Mouse (Mus musculus) MEL (cell line): ENCODE results near the gene Lnpk. TPM values are rescaled to one million over a fixed set of nuclear protein-coding genes. Genes with fewer than 3 reads are reported as not detected.

Experiments
- DNase-seq: peaks from one replicate; pipeline ENCODE4 v3.0.0; 2011; ENCODE audit warnings: low read depth, low spot score
- H3K27ac ChIP-seq: 2 replicates; pipeline ENCODE4 v1.5.1; 2012; ENCODE audit warnings: low read depth, mild to moderate bottlenecking, control low read depth, low read length, moderate library complexity; ENCODE audit not compliant: control insufficient read depth
- H3K27me3 ChIP-seq, 2 experiments: fragments of 150-350 bp in 1 of 2; sonication (generic) in 1 of 2; 2 replicates each; pipeline ENCODE4 v1.6.1; 2012; ENCODE audit warnings: low read length in 2 of 2, mild to moderate bottlenecking in 2 of 2, improper control_type of control experiment in 1 of 2, moderate library complexity in 1 of 2; ENCODE audit not compliant: insufficient read depth in 2 of 2, control insufficient read depth in 1 of 2
- H3K36me3 ChIP-seq, 2 experiments: 2 replicates each; pipeline ENCODE4 v1.6.1; 2012 to 2014; ENCODE audit warnings: low read length in 2 of 2, improper control_type of control experiment in 1 of 2, inconsistent platforms in 1 of 2, mild to moderate bottlenecking in 1 of 2; ENCODE audit not compliant: insufficient read depth in 2 of 2, control insufficient read depth in 1 of 2
- H3K4me1 ChIP-seq, 2 experiments: fragments of 150-350 bp in 1 of 2; sonication (generic) in 1 of 2; 2 replicates each; pipeline ENCODE4 v1.6.1; 2012; ENCODE audit warnings: low read length in 2 of 2, improper control_type of control experiment in 1 of 2, mild to moderate bottlenecking in 1 of 2; ENCODE audit not compliant: insufficient read depth in 2 of 2, control insufficient read depth in 1 of 2
- H3K4me3 ChIP-seq, 2 experiments: fragments of 150-350 bp in 1 of 2; sonication (generic) in 1 of 2; 2 replicates each; pipeline ENCODE4 v1.5.1; 2012; ENCODE audit warnings: low read depth in 2 of 2, low read length in 2 of 2, mild to moderate bottlenecking in 2 of 2, moderate library complexity in 2 of 2, control low read depth in 1 of 2, improper control_type of control experiment in 1 of 2; ENCODE audit not compliant: control insufficient read depth in 1 of 2, insufficient read depth in 1 of 2
- H3K79me2 ChIP-seq: 2 replicates; pipeline ENCODE4 v1.6.1; 2012; ENCODE audit warnings: mild to moderate bottlenecking, low read length, moderate library complexity; ENCODE audit not compliant: control insufficient read depth, poor library complexity, insufficient read depth
- H3K9ac ChIP-seq: 2 replicates; pipeline ENCODE4 v1.6.1; 2012; ENCODE audit warnings: low read depth, mild to moderate bottlenecking, control low read depth, low read length, moderate library complexity; ENCODE audit not compliant: control insufficient read depth, poor library complexity, severe bottlenecking
- H3K9me3 ChIP-seq: fragments of 150-350 bp; sonication (generic); replicated peaks from 2 replicates; pipeline ENCODE4 v1.6.1; 2012; ENCODE audit warnings: mild to moderate bottlenecking, low read length, improper control_type of control experiment, moderate library complexity; ENCODE audit not compliant: insufficient read depth
- BHLHE40 ChIP-seq: IDR thresholded peaks from 2 replicates; pipeline ENCODE4 v1.6.1; 2012; ENCODE audit warnings: low read depth, mild to moderate bottlenecking, inconsistent platforms, low read length, improper control_type of control experiment, borderline replicate concordance
- CTCF ChIP-seq, 3 experiments: IDR thresholded peaks in 2 of 3; conservative IDR thresholded peaks in 1 of 3; 2 replicates each; pipeline ENCODE4 v1.5.1; 2011 to 2012; ENCODE audit warnings: low read length in 3 of 3, low read depth in 2 of 3, mild to moderate bottlenecking in 2 of 3, improper control_type of control experiment in 1 of 3, inconsistent platforms in 1 of 3, mixed read lengths in 1 of 3, moderate library complexity in 1 of 3; ENCODE audit not compliant: control insufficient read depth in 1 of 3, insufficient read depth in 1 of 3, poor library complexity in 1 of 3, severe bottlenecking in 1 of 3
- E2F4 ChIP-seq: IDR thresholded peaks from 2 replicates; pipeline ENCODE4 v1.6.1; 2011; ENCODE audit warnings: low read depth, low read length, improper control_type of control experiment, borderline replicate concordance
- ELF1 ChIP-seq: IDR thresholded peaks from 2 replicates; pipeline ENCODE4 v1.6.1; 2014; ENCODE audit warnings: low read depth, mild to moderate bottlenecking, inconsistent platforms, low read length, improper control_type of control experiment, moderate library complexity
- EP300 ChIP-seq, 2 experiments: IDR thresholded peaks; 2 replicates each; pipeline ENCODE4 v1.6.1; 2011; ENCODE audit warnings: improper control_type of control experiment in 2 of 2, low read length in 2 of 2, low read depth in 1 of 2, mild to moderate bottlenecking in 1 of 2
- GABPA ChIP-seq: IDR thresholded peaks from 2 replicates; pipeline ENCODE4 v1.6.1; 2012; ENCODE audit warnings: low read depth, mild to moderate bottlenecking, inconsistent platforms, low read length, improper control_type of control experiment, moderate library complexity
- GATA1 ChIP-seq: IDR thresholded peaks from 2 replicates; pipeline ENCODE4 v1.6.1; 2011; ENCODE audit warnings: low read depth, low read length, improper control_type of control experiment
- HCFC1 ChIP-seq: IDR thresholded peaks from 2 replicates; pipeline ENCODE4 v1.6.1; 2012; ENCODE audit warnings: low read depth, mild to moderate bottlenecking, inconsistent platforms, low read length, improper control_type of control experiment, moderate library complexity
- KAT2A ChIP-seq: conservative IDR thresholded peaks from 2 replicates; pipeline ENCODE4 v1.6.1; 2012; ENCODE audit warnings: low read depth, low read length, improper control_type of control experiment, inconsistent platforms
- MAFK ChIP-seq: IDR thresholded peaks from 2 replicates; pipeline ENCODE4 v1.6.1; 2011; ENCODE audit warnings: low read depth, mild to moderate bottlenecking, low read length, improper control_type of control experiment, borderline replicate concordance
- MAX ChIP-seq: IDR thresholded peaks from 2 replicates; pipeline ENCODE4 v1.6.1; 2011; ENCODE audit warnings: low read length, improper control_type of control experiment
- MAZ ChIP-seq: IDR thresholded peaks from 2 replicates; pipeline ENCODE4 v1.6.1; 2012; ENCODE audit warnings: low read depth, mild to moderate bottlenecking, inconsistent platforms, low read length, improper control_type of control experiment
- MXI1 ChIP-seq: IDR thresholded peaks from 2 replicates; pipeline ENCODE4 v1.6.1; 2011; ENCODE audit warnings: mild to moderate bottlenecking, low read depth, low read length, improper control_type of control experiment
- MYB ChIP-seq: IDR thresholded peaks from 2 replicates; pipeline ENCODE4 v1.6.1; 2011; ENCODE audit warnings: mild to moderate bottlenecking, low read depth, low read length, improper control_type of control experiment
- MYC ChIP-seq: IDR thresholded peaks from 2 replicates; pipeline ENCODE4 v1.6.1; 2011; ENCODE audit warnings: low read depth, mild to moderate bottlenecking, low read length, improper control_type of control experiment, moderate library complexity
- NELFE ChIP-seq: IDR thresholded peaks from 2 replicates; pipeline ENCODE4 v1.6.1; 2011; ENCODE audit warnings: low read depth, low read length, improper control_type of control experiment
- POLR2A ChIP-seq, 2 experiments: IDR thresholded peaks; 2 replicates each; pipeline ENCODE4 v1.6.1; 2011 to 2012; ENCODE audit warnings: low read length in 2 of 2, mild to moderate bottlenecking in 2 of 2, control low read depth in 1 of 2, improper control_type of control experiment in 1 of 2, low read depth in 1 of 2, moderate library complexity in 1 of 2; ENCODE audit not compliant: control insufficient read depth in 1 of 2, insufficient read depth in 1 of 2, poor library complexity in 1 of 2
- POLR2AphosphoS2 ChIP-seq: IDR thresholded peaks from 2 replicates; pipeline ENCODE4 v1.6.1; 2011; ENCODE audit warnings: low read length, improper control_type of control experiment
- POLR2AphosphoS5 ChIP-seq: IDR thresholded peaks from 2 replicates; pipeline ENCODE4 v1.6.1; 2012; ENCODE audit warnings: low read depth, borderline replicate concordance, mild to moderate bottlenecking, inconsistent platforms, low read length, moderate library complexity, mixed read lengths
- RCOR1 ChIP-seq: IDR thresholded peaks from 2 replicates; pipeline ENCODE4 v1.6.1; 2012; ENCODE audit warnings: low read depth, mild to moderate bottlenecking, inconsistent platforms, low read length, improper control_type of control experiment
- SIN3A ChIP-seq: IDR thresholded peaks from 2 replicates; pipeline ENCODE4 v1.6.1; 2012; ENCODE audit warnings: low read length, improper control_type of control experiment, inconsistent platforms
- SMC3 ChIP-seq: IDR thresholded peaks from 2 replicates; pipeline ENCODE4 v1.6.1; 2011; ENCODE audit warnings: low read depth, low read length, improper control_type of control experiment
- TAL1 ChIP-seq: IDR thresholded peaks from 2 replicates; pipeline ENCODE4 v1.6.1; 2012; ENCODE audit warnings: mild to moderate bottlenecking, inconsistent platforms, low read length, moderate library complexity, mixed read lengths
- TBP ChIP-seq: IDR thresholded peaks from 2 replicates; pipeline ENCODE4 v1.8.0; 2011; ENCODE audit warnings: low read depth, low read length, improper control_type of control experiment
- TCF12 ChIP-seq: IDR thresholded peaks from 2 replicates; pipeline ENCODE4 v1.6.1; 2014; ENCODE audit warnings: low read depth, mild to moderate bottlenecking, inconsistent platforms, low read length, improper control_type of control experiment, moderate library complexity
- UBTF ChIP-seq: IDR thresholded peaks from 2 replicates; pipeline ENCODE4 v1.6.1; 2012; ENCODE audit warnings: low read depth, mild to moderate bottlenecking, inconsistent platforms, low read length, improper control_type of control experiment, moderate library complexity, borderline replicate concordance; ENCODE audit not compliant: insufficient read depth
- USF2 ChIP-seq, 2 experiments: IDR thresholded peaks; 2 replicates each; pipeline ENCODE4 v1.6.1; 2011 to 2012; ENCODE audit warnings: improper control_type of control experiment in 2 of 2, low read length in 2 of 2, borderline replicate concordance in 1 of 2, inconsistent platforms in 1 of 2, low read depth in 1 of 2, mild to moderate bottlenecking in 1 of 2; ENCODE audit not compliant: insufficient read depth in 1 of 2
- ZC3H11A ChIP-seq: IDR thresholded peaks from 2 replicates; pipeline ENCODE4 v1.6.1; 2012; ENCODE audit warnings: low read depth, mild to moderate bottlenecking, inconsistent platforms, low read length, improper control_type of control experiment
- ZKSCAN1 ChIP-seq: IDR thresholded peaks from 2 replicates; pipeline ENCODE4 v1.6.1; 2012; ENCODE audit warnings: low read depth, mild to moderate bottlenecking, inconsistent platforms, low read length, improper control_type of control experiment, moderate library complexity
- ZMIZ1 ChIP-seq: IDR thresholded peaks from 2 replicates; pipeline ENCODE4 v1.6.1; 2012; ENCODE audit warnings: low read depth, mild to moderate bottlenecking, inconsistent platforms, low read length, improper control_type of control experiment, moderate library complexity
- ZNF384 ChIP-seq: IDR thresholded peaks from 2 replicates; pipeline ENCODE4 v1.6.1; 2012; ENCODE audit warnings: low read depth, mild to moderate bottlenecking, inconsistent platforms, low read length, improper control_type of control experiment
- polyA plus RNA-seq, 2 experiments: library from polyadenylated mRNA; stranded (reverse) in 1 of 2; unstranded in 1 of 2; fragments of >175 nt in 1 of 2; fragments of >200 nt in 1 of 2; gene quantifications; 2 replicates each; pipeline versions ENCODE4 v1.2.1 to v1.2.4; 2012; ENCODE audit warnings: low replicate concordance in 2 of 2, low read depth in 1 of 2; ENCODE audit not compliant: insufficient read length in 2 of 2, insufficient read depth in 1 of 2, missing spikeins in 1 of 2
- total RNA-seq: library from RNA; depleted of rRNA; stranded (reverse); fragments of 300-350 nt; gene quantifications from 2 replicates; pipeline ENCODE4 v1.2.3, GENCODE M21; 2012

The Lnpk gene
- total and polyA plus RNA-seq, 3 experiments = 35.5 to 36.1 TPM; not detected in 1

DNA sequence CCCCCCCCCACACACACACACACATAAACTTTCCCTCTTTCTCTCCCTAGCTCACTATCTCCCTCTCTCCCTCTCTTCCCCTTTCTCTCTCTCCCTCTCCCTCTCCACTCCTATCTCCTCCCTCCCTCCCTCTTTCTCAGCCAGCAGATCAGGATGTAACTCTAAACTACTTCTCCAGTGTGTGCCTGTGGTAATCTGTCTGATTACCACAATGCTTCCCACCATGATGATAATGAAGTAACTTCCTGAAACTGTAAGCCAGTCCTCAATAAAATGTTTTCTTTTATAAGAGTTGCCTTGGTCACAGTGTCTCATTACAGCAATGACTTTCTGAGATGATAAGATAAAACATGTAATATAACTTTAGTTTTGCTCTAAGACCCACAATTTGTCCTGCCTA is 30.1 kb upstream of the Lnpk start (continued):
- TF ChIP-seq TAL1 (peak; percentile 81), CTCF (IDR thresholded peaks at IDR 0.05 in 2 of 3, conservative IDR thresholded peaks at IDR 0.05 in 1 of 3; ENCODE audit: control insufficient read depth in 1 of 3, insufficient read depth in 1 of 3, low read depth in 2 of 3, low read length in 3 of 3, poor library complexity in 1 of 3, severe bottlenecking in 1 of 3) (no peak), MAZ (peak; percentile 88), ZC3H11A (no peak), HCFC1 (peak; percentile 27; the same call in 1 of the 2 replicates), ZNF384 (no peak), MYB (no peak; the same call in 1 of the 2 replicates), MAFK (peak; percentile 47; the same call in 1 of the 2 replicates), ZKSCAN1 (no peak), GATA1 (peak; percentile 93), TCF12 (peak; percentile 89)

DNA sequence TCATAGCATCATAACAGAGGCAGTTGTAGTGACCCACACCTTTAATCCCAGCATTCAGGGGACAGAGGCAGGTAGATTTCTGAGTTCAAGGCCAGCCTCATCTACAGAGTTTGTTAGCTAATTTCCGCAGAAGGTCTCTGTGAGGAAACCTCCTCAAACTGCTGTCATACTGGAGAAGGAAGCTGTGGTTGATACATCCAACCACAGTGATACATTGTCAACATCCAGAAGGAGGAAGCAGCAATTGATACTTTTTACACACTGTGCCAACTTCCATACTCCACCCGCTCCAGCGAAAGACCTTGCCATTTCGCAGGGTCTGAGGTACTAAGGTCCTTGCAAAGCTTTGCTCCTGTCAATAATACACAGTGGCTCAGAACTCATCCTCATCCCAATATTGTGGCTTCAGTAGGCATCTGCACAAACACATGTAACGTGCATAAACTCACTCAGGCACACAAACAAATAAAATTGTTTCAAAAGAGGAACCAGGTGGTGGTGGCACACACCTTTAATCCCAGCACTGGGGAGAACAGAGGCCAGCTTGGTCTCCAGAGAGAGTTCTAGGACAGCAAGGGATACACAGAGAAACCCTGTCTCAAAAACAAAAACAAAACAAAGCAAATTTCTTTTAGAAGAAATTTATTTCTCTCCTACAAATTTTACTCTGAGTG is 27.0 kb upstream of the Lnpk start:
- peak overlapping the region; percentile 43 to 47 for H3K4me3 ChIP-seq
- no peaks in the 10 kb centered on the region for H3K27me3 ChIP-seq
- H3K27ac ChIP-seq = peak overlapping the region; percentile 75
- peak overlapping the region; percentile 49 for H3K9ac ChIP-seq
- H3K4me1 ChIP-seq = peaks cover 26 to 33% of the 10 kb centered on the region in 2 experiments
- H3K79me2 ChIP-seq = no peaks in the 10 kb centered on the region
- peaks cover 0 to 37% of the 10 kb centered on the region in 2 experiments; a peak in 2 of 4 replicates for H3K36me3 ChIP-seq
- no peaks in the 10 kb centered on the region for H3K9me3 ChIP-seq
- peak; percentile 91 for DNase-seq
- TF ChIP-seq MAX = 0 out of 2 replicates have a peak, but pooled peaks have one; percentile 3
- peak in 1 of 2 experiments; percentile 24; a peak in 1 of 4 replicates for TF ChIP-seq POLR2A (IDR thresholded peaks at IDR 0.05; ENCODE audit: control insufficient read depth in 1 of 2, insufficient read depth in 1 of 2, low read depth in 1 of 2, low read length in 2 of 2, poor library complexity in 1 of 2)
- TF ChIP-seq BHLHE40 = no peak
- TF ChIP-seq MAFK = no peak
- no peak for TF ChIP-seq E2F4
- no peak for TF ChIP-seq NELFE
- peak; percentile 84 for TF ChIP-seq SIN3A
- no peak for TF ChIP-seq KAT2A
- TF ChIP-seq CTCF (IDR thresholded peaks at IDR 0.05 in 2 of 3, conservative IDR thresholded peaks at IDR 0.05 in 1 of 3; ENCODE audit: control insufficient read depth in 1 of 3, insufficient read depth in 1 of 3, low read depth in 2 of 3, low read length in 3 of 3, poor library complexity in 1 of 3, severe bottlenecking in 1 of 3) = no peak
- TF ChIP-seq ZNF384 = no peak
- no peak for TF ChIP-seq ZC3H11A
- peak; percentile 96 for TF ChIP-seq TBP
- TF ChIP-seq MYC = no peak
- TF ChIP-seq EP300 (IDR thresholded peaks at IDR 0.05; ENCODE audit: low read depth in 1 of 2, low read length in 2 of 2) = peak in 1 of 2 experiments; percentile 85; a peak in 3 of 4 replicates
- no peak for TF ChIP-seq MAZ
- TF ChIP-seq RCOR1 = peak; percentile 87
- TF ChIP-seq GATA1 = no peak
- TF ChIP-seq GABPA = no peak
- no peak for TF ChIP-seq POLR2AphosphoS2
- peak; percentile 43 for TF ChIP-seq ELF1
- TF ChIP-seq HCFC1 = no peak; the same call in 1 of the 2 replicates
- no peak for TF ChIP-seq ZKSCAN1
- 0 out of 2 replicates have a peak, but pooled peaks have one; percentile 11 for TF ChIP-seq TAL1
- TF ChIP-seq MXI1 = peak; percentile 34; the same call in 1 of the 2 replicates
- no peak for TF ChIP-seq MYB
- no peak for TF ChIP-seq ZMIZ1
- TF ChIP-seq SMC3 = no peak
- no peak for TF ChIP-seq POLR2AphosphoS5
- TF ChIP-seq USF2 (IDR thresholded peaks at IDR 0.05; ENCODE audit: borderline replicate concordance in 1 of 2, insufficient read depth in 1 of 2, low read depth in 1 of 2, low read length in 2 of 2) = no peak
- no peak for TF ChIP-seq UBTF
